Mouse (Mus musculus): ENCODE data around the gene Terf2.

Gene Terf2

GRCm38 (mm10) chr8:107096366-107097036, at the start of gene Terf2:
TSS of gene Terf2 (minus strand) at chr8:107096547.
- peak; percentile 94 for DNase-seq (ENCODE audit: low read depth, low spot score)

GRCm38 (mm10) chr8:107143501-107143900, 47.2 kb upstream of the Terf2 start:
- DNase-seq (ENCODE audit: low read depth, low spot score), result no peak

- no peak for DNase-seq (ENCODE audit: low read depth, low spot score)
These were observed 46.2 kb upstream of the Terf2 start for GRCm38 (mm10) chr8:107142539-107142938.

GRCm38 (mm10) chr8:107139704-107140470, 43.5 kb upstream of the Terf2 start:
- no peak for DNase-seq (ENCODE audit: low read depth, low spot score)

DNA sequence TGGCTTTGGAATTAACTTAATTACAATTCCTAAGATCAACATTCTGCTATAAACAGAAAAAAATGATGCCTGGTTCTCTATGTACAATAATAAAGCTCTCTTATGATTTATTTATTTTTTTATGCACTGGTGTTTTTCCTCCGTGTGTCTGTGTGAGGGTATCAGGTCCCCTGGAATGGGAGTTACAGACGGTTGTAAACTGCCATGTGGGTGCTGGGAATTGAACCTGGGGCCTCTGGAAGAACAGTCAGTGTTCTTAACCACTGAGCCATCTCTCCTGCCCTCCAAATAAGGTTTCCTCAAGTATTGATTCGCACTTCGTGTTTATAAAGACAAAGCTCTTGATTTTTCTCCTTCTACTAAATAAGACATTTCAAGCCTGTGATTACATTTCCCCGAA, 42.0 kb upstream of the Terf2 start:
- no peak for DNase-seq (ENCODE audit: low read depth, low spot score)

GRCm38 (mm10) chr8:107137591-107137990, 41.2 kb upstream of the Terf2 start:
- DNase-seq (ENCODE audit: low read depth, low spot score), result no peak

GRCm38 (mm10) chr8:107136003-107136612, 39.8 kb upstream of the Terf2 start:
- no peak for DNase-seq (ENCODE audit: low read depth, low spot score)

DNA sequence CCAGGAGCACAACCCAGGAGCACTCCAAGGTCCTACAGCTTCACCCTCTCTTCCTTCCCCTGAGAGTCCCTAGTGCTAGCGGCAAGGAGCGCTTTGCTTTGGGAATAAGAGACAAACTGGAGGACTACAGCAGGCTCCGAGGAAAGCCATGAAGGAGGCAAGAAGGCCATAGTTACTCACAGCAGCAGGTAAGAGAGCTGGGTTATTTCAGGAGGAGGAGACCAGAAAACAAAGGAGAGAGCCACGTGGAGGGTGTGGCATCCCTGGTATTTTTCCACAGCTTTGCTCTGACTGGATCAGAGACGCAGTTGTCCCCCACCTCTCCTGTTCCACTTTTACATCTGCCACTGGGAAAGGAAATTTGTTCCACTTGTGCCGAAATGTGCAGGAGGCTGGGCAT, 37.5 kb upstream of the Terf2 start:
- no peak for DNase-seq (ENCODE audit: low read depth, low spot score)

DNA sequence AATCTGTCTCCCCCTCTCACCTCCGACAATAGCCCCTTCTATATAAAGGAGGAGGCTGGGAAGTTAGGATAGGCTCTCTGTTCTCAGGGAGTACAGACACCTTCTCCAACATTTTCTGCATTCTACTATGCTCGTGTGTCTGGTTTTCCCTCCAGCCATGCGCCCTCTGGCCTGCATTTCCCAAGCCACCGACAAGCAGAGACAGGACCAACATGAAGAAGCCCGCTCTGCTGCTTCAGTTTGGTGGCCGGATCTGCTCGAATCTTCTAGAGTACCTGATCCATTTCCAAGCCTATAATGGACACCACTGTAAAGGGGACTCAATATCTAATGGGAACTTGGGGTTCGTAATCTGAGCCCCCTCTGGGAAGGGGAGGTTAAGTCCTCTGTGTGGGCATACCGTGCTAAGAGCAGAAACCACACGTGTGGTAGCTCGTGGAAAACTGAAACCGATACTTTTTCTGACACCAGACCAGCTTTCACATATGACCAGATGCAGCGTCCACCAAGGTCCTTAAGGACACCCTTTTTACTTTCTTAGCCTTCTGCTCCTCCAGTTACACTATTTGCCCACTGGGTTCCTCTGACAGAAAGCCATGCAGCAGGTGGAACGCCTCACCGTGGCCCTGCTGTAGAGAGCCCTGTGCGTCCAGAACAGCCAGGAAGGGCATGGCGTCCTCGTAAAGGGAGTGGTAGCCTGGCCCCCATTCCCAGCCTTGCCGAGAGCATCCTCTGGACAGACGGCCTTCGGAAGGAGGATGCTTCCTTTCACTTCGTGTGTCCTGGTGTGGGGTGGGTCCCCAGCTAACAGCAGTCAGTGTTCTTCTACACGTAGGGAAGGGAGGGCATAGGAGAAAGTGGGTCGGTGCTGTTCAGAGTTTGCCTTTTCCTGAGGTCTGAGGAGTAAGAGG, 36.5 kb upstream of the Terf2 start:
- no peak for DNase-seq (ENCODE audit: low read depth, low spot score)

DNA sequence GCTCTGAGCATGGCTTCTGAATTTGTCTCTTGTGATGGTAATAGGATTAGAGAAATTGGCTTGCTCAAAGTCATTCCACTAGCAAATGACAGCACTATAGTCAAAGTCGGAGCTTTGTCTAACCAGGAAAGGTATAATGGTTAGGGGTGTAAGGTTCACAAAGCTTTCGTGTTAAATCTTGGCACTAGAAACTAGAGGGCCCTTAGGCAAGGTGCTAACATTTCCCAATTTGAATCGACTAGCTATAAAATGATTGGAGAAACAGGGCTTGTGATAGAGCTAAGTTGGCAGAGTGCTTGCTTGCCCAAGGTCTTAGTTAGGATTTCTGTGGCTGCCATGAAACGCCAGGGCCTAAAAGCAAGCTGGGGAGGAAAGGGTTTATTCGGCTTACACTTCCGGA, 33.7 kb upstream of the Terf2 start:
- DNase-seq (ENCODE audit: low read depth, low spot score), result no peak

- no peak for DNase-seq (ENCODE audit: low read depth, low spot score)
These were observed 33.1 kb upstream of the Terf2 start for GRCm38 (mm10) chr8:107129171-107130025.

GRCm38 (mm10) chr8:107124343-107124742, 28.0 kb upstream of the Terf2 start:
- no peak for DNase-seq (ENCODE audit: low read depth, low spot score)

- no peak for DNase-seq (ENCODE audit: low read depth, low spot score)
These were observed 26.8 kb upstream of the Terf2 start for GRCm38 (mm10) chr8:107123063-107123614.

- DNase-seq (ENCODE audit: low read depth, low spot score), result no peak
These were observed 25.4 kb upstream of the Terf2 start for GRCm38 (mm10) chr8:107121681-107122291.

DNA sequence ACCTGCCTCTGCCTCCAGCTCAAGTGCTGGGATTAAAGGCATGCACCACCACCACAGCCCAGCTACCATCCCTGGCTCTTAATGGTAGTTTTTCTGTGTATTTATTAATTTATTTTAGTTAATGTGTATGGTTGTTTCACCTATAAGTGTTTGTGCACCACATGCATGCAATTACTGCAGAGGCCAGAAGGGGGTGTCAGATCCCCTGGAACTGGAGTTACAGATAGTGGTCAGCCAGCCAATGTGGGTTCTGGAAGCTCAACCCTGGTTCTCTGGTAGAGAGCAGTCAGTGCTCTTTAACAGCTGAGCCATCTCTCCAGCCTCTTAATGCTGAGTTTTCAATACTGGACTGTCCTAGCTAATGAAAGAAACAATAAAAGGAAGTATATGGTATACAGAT, 24.5 kb upstream of the Terf2 start:
- DNase-seq (ENCODE audit: low read depth, low spot score), result no peak

DNA sequence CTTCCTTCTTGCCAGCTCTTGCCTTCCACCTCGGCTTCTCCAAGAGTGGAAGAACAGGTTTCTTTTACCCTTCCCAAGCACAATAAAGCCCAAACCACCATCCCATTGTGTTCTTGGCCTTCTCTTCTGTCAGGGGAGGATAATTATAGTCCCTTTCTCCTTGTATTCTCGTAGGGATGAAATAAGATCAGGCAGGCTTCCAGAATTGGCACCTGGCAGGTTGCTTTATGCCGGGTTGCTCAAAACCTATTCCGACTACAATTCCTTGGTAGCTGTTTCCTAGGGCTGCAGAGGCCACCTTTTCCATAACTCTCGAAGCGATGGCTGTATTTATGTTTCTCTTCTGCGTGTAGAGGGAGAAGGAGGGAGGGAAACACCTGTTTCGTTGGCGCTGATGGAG, 23.1 kb upstream of the Terf2 start:
- DNase-seq (ENCODE audit: low read depth, low spot score), result no peak

DNA sequence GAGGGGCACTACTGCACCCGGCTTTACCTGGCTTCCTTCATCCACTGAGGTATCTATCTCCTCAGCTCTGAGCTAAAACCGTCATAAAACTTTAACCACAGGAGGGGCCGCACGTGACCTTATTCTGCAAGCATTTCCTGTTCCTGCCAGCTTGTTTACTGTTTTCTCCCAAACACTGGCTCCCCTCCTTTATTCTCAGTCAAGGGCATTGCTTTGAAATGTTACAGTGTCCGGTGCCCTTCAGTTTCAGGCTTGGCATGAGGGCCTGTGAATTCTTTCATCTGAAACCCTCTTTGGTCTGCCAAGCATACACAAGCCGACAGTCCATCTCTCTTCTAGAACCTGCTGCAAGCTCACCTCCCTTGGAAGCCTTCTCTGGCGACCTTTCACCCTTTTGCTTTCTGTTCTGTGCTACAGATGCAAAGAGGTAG, 22.5 kb upstream of the Terf2 start:
- DNase-seq (ENCODE audit: low read depth, low spot score), result peak; percentile 53

GRCm38 (mm10) chr8:107117019-107117418, 20.7 kb upstream of the Terf2 start:
- no peak for DNase-seq (ENCODE audit: low read depth, low spot score)

- DNase-seq (ENCODE audit: low read depth, low spot score), result peak; percentile 86
These were observed 19.7 kb upstream of the Terf2 start for GRCm38 (mm10) chr8:107116023-107116422.

GRCm38 (mm10) chr8:107115008-107115320, 18.6 kb upstream of the Terf2 start:
- DNase-seq (ENCODE audit: low read depth, low spot score), result no peak

All from CD4-positive, CD25-positive, alpha-beta regulatory T cell, adult 2 months (primary cell).